Mouse (Mus musculus): Measurements from ENCODE around the gene Ndufs6.

Gene Ndufs6

DNA sequence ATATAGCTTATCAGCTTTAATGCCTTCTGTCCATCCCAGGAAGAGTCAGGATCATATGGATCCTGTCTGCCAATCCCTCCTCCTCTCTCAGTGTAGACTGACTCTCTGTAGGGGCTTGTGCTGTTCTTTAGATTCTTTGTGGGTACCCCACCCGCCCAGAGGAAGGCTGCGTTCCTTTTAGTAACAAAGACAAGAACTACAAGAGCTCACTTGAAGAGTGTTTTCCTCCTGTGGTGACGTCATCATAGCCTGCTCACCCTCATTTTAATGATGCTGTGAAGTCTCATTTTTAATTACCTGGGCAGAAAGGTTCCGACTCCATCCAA lies 22.3 kb downstream of the Ndufs6 start:
- DNase-seq (ENCODE audit: low spot score): no peak

DNA sequence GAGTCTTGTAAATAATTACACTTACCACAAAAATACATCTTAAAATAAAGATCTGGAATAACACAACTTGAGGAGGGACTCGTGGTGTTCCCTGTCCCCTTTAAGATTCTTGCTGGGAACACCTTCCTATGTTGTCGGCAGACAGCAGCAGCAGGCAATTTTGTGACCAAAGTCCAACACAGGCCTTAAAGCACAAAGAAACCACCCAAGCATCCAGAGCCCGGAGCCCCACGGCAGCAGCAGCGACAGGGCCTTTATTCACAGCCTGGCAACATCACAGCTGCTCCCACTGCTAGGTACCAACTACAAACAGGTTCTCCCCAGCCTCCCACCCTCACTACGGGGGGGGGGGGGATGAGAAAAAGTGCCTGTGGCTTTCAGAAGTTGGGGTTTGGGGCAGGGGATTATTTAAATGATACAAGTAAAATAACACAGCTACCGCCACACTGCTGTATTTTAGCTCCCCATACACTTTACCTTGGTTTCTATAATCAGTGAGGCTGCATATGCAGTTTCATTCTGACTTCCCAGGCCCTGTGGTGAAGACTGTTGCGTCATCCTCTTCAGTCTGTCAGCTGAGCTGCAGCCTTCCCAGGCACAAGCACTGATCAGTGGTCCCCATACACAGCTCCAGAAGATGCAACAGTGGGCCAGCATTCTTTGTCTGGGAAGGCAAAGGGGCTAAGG lies 22.8 kb downstream of the Ndufs6 start:
- DNase-seq (ENCODE audit: low spot score): no peak

DNA sequence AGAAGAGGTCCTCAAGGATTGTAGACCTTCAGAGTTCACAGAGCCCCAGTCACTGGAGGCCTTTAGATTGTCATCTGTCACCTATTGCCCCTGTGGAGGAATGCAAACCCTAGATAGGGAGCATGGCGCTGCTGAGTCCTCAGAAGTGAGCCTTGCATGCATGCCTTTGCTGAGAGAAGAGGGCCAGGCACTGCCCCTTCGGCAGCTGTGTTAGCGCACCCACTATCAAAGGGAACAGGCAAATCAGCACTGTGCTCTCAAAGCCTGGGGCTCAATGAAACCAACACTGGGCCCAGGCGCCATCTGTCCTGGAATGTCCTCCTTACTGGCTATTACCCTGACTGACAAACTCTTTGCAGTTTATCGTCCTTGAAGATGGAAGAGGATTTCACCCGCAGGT lies 23.6 kb downstream of the Ndufs6 start:
- no peak for DNase-seq (ENCODE audit: low spot score)

DNA sequence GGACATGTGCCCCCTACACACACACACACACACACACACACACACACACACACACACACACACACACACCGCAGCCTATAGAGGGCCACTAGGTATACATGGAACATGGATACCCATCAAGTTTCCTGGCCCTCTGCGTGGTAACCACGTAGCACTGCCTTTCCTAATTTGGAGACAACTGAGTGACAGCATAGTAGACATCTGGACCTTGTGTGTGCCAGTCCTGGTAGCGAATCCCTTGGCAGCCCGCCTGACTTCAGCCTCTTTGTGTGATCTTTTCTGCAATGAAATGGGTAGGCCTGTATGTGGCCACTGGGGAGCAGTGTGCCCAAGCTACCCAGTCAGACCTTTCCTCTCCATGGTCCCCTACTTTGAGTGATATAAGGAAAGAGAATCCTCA lies 29.0 kb downstream of the Ndufs6 start:
- no peak for DNase-seq (ENCODE audit: low spot score)

DNA sequence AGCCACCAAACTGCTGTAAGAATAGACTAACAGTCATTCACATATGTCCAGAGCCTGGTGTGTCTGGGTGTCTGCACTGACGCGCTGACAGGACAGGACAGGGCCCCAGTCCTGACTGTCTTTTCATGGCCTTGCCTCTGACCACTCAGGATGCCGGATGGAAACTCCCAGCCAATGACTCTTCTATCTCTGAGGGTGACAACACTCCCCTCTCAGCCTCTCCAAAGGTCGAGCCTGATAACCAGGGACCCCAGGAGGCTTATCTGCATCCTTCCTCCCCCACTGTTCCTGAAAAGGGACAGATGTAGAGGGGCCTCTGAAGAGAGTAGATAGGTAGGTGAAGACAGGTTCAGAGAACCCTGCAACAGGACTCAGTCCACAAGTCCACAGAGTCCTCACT lies 29.6 kb downstream of the Ndufs6 start:
- no peak for DNase-seq (ENCODE audit: low spot score)

DNA sequence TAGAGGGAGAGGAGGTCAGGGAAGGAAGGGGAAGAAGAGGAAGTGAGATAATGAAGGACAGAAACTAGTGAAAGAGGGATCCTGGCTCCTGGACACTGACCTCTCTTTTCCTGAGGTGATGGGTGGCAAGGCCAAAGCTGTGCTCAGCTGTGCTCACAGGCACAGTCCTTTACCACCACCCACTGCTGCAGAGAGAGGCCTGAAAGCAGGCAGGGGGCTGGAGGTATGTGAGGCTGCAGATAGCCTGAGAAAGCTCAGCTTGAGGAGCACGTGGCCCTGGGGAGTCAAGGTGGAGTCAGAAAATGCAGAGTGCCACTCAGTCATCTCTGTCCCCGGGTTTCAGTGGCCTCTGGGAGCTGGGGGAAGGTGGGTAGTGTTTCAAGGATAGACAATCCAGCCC lies 37.2 kb downstream of the Ndufs6 start:
- DNase-seq (ENCODE audit: low spot score): no peak

DNA sequence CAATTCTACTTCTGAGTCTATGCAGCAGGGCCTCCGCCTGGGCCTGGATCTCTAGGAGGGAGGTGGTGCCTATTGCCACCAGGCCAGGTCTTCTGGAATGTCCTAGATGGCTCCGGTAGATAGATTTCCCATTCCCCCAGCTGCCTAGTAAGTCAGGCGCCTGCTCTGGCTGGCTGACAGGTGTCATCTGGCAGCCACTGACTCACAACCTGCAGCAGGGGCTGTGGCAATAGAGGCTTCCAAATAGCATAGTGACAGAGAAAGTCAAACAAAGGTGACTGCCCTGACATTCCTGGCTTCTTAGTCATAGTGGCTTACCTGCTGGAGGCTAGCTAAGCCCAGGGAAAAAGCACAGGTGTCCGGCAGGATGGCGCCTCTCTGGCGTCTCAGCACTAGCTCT lies 38.1 kb downstream of the Ndufs6 start:
- no peak for DNase-seq (ENCODE audit: low spot score)

DNA sequence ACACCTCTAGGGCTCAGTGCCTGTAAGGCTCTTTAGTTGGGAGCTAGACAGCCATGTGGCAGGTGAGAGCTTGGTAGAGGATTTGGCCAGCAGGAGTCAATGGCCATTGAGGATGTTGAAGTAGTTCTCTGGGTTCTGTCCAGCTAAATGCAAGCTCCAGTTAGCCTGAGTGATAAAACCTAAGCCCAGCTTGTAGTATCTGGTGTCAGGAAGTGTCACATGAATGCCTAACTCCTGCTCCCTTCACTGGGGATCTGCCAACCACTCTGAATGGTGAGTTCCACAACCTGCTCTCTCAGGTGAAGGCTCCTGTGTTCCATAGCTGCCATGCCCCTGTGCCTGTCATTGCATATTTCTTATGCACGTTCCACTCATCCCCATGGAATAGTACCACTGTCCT lies 44.8 kb downstream of the Ndufs6 start:
- no peak for DNase-seq (ENCODE audit: low spot score)

DNA sequence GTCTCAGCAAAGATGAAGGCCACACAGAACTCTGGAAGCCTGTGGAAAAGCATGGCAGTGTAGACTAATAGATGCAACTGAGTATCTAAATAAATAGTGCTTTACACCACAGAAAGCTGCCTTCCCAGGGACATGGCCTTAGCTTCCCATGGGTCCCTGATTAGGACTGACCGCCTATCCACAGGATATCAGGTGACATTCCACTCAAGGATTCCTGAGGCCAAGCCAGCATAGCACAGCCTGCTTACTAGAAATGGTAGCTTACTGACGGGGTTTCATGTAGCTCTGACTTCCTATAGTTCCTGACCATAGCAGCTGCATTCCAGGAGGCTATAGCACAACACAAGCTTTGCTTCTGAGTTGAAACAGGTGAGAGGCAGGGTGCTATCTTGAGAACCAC lies 45.9 kb downstream of the Ndufs6 start:
- no peak for DNase-seq (ENCODE audit: low spot score)

DNA sequence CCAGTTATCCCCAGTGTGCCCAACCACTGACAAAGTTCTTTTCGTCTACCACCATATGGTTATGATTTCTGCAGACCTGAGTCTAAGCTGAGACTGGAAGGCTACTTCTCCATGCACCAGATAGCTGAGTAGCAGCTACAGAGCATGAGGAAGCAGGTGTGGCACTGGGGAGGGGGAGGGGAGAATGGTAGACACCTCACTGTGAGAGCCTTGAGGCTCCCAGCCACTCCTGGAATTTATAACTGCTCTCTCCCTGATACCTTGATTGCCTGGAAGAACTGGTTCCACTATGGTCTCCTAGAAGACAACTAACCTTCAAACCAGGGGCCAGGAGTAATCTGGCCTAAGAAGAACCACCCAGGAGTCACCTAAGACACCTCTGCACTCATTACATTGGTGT lies 49.1 kb downstream of the Ndufs6 start:
- DNase-seq (ENCODE audit: low spot score): no peak

DNA sequence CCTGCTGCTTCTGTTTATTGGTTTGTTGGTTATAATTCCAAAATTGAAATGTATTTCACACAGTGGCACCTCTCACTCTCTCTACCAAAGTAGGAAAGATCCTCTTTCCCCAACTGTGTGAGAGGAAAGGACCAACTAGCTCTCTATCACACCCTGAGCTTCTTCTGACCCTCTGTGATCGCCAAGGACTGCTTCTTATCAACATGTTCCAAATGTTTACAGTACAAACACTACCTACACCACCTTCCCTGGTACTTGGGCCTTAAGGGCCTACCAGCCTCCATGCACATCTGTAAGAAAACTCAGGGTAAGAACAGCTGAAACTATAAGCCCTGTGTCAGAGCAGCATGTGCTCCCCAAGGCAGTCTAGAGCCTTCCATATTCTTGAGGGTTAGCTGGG lies 50.5 kb downstream of the Ndufs6 start:
- no peak for DNase-seq (ENCODE audit: low spot score)

DNA sequence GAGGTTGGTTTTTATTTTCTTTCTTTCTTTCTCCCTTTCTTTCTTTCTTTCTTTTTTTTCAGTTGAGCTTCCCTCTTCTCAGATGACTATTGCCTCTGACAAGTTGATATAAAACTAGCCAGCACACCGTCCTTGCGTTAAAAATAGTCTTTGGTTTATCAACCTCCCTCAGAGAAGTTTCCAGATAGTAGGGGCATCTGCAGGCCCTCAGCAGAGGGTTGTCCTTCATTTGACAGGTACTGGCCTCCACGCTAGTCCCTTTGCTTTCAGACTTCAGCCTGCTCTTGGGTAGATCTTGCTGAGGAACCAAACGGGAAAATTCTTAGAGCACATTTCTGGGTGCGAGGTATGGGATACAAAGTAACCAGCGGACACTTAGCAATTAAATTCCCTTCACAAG lies 51.0 kb downstream of the Ndufs6 start:
- DNase-seq (ENCODE audit: low spot score): no peak

DNA sequence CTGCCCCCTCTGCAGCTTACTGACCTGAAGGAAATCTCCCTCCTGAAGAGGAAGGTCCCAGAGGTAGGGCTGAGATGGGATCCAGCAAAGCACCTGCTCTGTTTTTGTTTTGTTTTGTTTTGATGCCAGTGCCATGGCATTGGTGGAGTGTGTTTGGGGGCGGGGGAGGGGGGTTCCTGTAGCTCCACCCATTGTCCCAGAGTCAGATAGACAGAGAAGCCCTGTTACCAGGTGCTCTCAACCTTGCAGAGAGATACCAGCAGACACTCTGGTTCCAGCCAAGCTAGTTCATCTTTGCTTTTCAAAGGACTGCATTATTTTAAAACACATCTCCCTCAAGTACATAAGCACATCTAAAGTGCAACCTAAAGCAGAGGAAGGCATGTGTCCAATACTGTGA lies 54.8 kb downstream of the Ndufs6 start:
- DNase-seq (ENCODE audit: low spot score): no peak

DNA sequence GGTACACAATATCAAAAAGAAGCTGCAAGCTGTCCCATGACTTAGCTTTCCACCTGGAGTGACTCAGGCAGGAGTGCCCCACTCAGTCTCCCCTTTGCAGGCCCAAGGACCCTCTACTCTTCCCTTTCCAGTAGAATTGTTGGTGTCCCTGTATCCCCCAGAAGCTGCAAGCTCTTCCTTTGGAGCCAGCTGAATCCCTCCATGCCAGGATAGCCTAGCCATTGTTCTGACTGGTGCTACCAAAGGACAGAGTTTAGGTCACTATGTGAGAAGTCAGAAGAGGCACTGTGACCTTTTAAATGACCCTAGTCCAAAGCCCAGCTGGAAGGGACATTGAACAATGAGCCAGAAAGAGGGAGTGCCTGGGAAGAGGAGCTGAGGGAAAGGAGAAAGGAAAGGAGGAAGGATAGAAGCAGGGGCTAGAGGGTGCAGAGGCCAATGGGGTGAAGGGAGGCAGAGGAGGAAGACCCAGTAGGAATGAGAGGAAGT lies 55.5 kb downstream of the Ndufs6 start:
- no peak for DNase-seq (ENCODE audit: low spot score)

DNA sequence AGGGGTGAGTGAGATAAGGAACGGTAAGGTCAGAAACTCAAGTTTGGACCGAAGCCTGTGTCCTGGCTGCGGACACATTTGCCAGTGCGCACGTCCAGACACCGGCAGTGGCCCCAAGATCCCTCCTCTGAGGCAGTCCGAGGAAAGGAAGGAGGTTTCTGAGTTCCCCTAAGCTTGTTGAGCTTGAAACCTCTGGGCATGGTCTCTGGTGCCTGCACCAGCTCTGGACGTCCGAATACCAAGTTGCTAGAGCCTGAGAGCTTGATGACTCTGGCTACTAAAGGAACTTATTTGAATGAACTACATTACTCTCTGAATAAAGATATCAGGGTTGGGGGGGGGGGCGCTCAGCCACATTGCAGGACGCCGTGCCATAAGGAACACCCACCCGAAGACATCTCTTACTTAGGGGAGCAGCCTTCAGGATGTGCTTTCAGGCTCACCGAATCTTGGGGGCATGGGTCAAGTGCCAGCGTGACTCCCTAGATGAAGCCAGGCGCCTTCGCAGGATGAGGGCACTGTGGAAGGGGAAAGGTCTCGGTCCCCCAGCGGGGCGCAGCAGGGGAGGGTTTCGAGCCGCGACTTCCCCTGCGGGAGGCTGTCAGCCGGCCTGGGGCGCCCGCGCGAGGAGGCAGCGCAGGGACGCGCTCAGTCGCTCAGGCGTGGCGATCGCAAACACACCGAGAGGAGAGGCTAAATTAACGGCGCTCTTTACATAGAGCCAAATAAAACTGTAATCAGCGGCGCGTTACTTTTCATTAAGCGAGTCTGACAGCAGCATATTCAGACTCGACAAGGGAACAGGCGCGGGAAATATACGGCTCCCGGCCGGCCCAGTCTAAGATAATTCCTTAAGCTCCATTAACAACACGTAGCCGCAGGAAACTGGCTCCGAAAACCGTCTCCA lies 56.8 kb downstream of the Ndufs6 start:
- DNase-seq (ENCODE audit: low spot score): no peak

DNA sequence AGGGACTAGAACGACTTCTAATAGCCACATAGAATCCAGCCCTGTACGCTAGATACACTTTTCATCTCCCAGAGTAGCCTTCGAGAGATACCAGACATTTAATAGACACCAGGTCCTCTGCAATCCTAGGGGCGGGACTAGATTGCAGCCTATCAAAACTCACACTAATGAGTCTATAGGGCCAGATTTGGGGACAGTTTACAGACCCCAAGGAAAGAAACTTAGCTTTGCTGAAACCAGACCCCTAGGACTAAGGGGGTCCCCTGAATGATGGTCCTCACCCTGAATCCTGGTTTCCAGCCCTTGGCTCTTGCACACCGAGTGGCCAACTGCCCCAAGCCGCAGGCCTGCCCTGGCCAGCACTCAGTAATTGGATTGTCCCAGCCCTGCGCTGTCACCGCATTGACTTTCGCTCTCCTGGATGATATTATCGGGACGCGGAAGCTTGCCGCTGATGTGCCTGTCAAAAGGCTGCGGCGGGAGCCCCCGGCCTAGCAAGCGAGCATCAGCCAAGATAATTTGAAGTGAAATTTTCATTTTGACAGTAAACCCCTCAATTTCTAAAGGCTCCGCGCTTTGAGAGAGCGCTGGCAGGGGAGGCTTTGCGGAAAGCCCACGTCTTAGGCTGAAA lies 57.8 kb downstream of the Ndufs6 start:
- no peak for DNase-seq (ENCODE audit: low spot score)

DNA sequence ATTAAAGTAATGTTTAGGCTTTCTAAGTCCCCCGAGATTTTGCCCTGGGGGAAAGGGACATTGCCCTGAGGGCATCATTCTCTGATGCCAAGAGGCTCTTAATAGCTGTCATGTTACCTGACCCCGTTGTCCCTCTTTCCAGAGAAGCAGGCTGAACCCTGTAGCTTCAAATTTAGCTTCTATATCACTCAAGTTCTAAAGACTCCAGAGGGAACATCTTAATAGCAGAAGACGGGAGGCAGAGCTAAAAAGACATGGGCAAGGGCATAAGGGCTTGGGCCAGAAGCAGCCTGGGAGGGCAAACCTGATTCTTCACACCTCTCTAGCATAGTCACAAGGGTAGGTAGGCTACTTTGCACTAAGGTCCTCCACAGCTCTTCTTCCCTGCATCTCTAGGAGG lies 58.5 kb downstream of the Ndufs6 start:
- no peak for DNase-seq (ENCODE audit: low spot score)

All from spleen, adult 12 weeks (tissue).